In genomic region chr1:143098307-143098706, GRCm38 (mm10) we compare ENCODE assay signal across 22 mouse cellular contexts.
DNase-seq lines count a peak whose midpoint lies in the region; ATAC-seq and TF ChIP-seq lines count a peak whose summit lies in the region.
"Had no signal": no experiment of that assay in that cellular context is flagged by ENCODE, and none has a peak within 500 bp of the region (broad histone marks: within the 10 kb centered on the region; RNA-seq: fewer than 3 reads in every experiment).

No protein-coding gene starts in this region.

- H3K27ac ChIP-seq in forebrain, embryonic 15.5 days (replicated peaks), result no peak overlapping the region
- H3K27ac ChIP-seq in forebrain, embryonic 12.5 days, result no peak overlapping the region
- no peak overlapping the region for H3K27ac ChIP-seq in midbrain, embryonic 12.5 days (replicated peaks)
- H3K27ac ChIP-seq in midbrain, embryonic 14.5 days (replicated peaks; ENCODE audit: low read depth, low read length), result no peak overlapping the region
- H3K27ac ChIP-seq: heart, adult 2 months; heart, embryonic 10.5 days; heart, embryonic 13.5 days; hindbrain, embryonic 14.5 days; hindbrain, postnatal 0 days had no signal

- intact Hi-C loops in gastrocnemius, postnatal 36 days (cut with DNase I), result no loop called here

- H3K36me3 ChIP-seq in forebrain, embryonic 15.5 days, result no peaks in the 10 kb centered on the region
- no peaks in the 10 kb centered on the region for H3K36me3 ChIP-seq in forebrain, embryonic 12.5 days (replicated peaks)
- no peaks in the 10 kb centered on the region for H3K36me3 ChIP-seq in midbrain, embryonic 12.5 days
- H3K36me3 ChIP-seq in midbrain, embryonic 14.5 days (ENCODE audit: control insufficient read depth, insufficient read depth, low read length), result no peaks in the 10 kb centered on the region
- H3K36me3 ChIP-seq: heart, embryonic 10.5 days; heart, embryonic 13.5 days had no signal

- peaks cover 3% of the 10 kb centered on the region; the same call in 1 of the 2 replicates for H3K4me1 ChIP-seq in forebrain, embryonic 15.5 days
- H3K4me1 ChIP-seq in forebrain, embryonic 12.5 days, result no peaks in the 10 kb centered on the region
- H3K4me1 ChIP-seq in midbrain, embryonic 12.5 days, result no peaks in the 10 kb centered on the region
- H3K4me1 ChIP-seq in midbrain, embryonic 14.5 days (ENCODE audit: control insufficient read depth, insufficient read depth, low read length), result no peaks in the 10 kb centered on the region
- H3K4me1 ChIP-seq: heart, embryonic 10.5 days; heart, embryonic 13.5 days had no signal

- no peak for TF ChIP-seq POLR2A in brain, embryonic 14.5 days (IDR thresholded peaks at IDR 0.05; ENCODE audit: borderline replicate concordance, extremely low read depth, insufficient read depth, insufficient read length, poor library complexity, severe bottlenecking)

- no peaks in the 10 kb centered on the region for H3K27me3 ChIP-seq in forebrain, embryonic 15.5 days
- H3K27me3 ChIP-seq in forebrain, embryonic 12.5 days, result no peaks in the 10 kb centered on the region
- no peaks in the 10 kb centered on the region for H3K27me3 ChIP-seq in midbrain, embryonic 12.5 days
- H3K27me3 ChIP-seq in midbrain, embryonic 14.5 days (ENCODE audit: control insufficient read depth, insufficient read depth, low read length), result no peaks in the 10 kb centered on the region
- H3K27me3 ChIP-seq: heart, embryonic 13.5 days had no signal

- no peak overlapping the region for H3K9ac ChIP-seq in forebrain, embryonic 15.5 days (replicated peaks)
- no peak overlapping the region for H3K9ac ChIP-seq in forebrain, embryonic 12.5 days
- no peak overlapping the region for H3K9ac ChIP-seq in midbrain, embryonic 12.5 days (replicated peaks)
- H3K9ac ChIP-seq in midbrain, embryonic 14.5 days (replicated peaks; ENCODE audit: low read length), result no peak overlapping the region
- H3K9ac ChIP-seq: heart, embryonic 13.5 days; hindbrain, embryonic 14.5 days had no signal

- H3K4me3 ChIP-seq in forebrain, embryonic 15.5 days, result no peak overlapping the region
- no peak overlapping the region for H3K4me3 ChIP-seq in forebrain, embryonic 12.5 days (replicated peaks)
- H3K4me3 ChIP-seq in midbrain, embryonic 12.5 days, result no peak overlapping the region
- no peak overlapping the region for H3K4me3 ChIP-seq in midbrain, embryonic 14.5 days (replicated peaks; ENCODE audit: low read depth, low read length)
- H3K4me3 ChIP-seq: heart, adult 2 months; heart, embryonic 10.5 days; heart, embryonic 13.5 days had no signal

- no peak for TF ChIP-seq CTCF in brain, embryonic 14.5 days (IDR thresholded peaks at IDR 0.05; ENCODE audit: borderline replicate concordance, extremely low read depth, insufficient read depth, insufficient read length)

- no peak overlapping the region for H3K4me2 ChIP-seq in forebrain, embryonic 15.5 days (replicated peaks)
- no peak overlapping the region for H3K4me2 ChIP-seq in forebrain, embryonic 12.5 days
- H3K4me2 ChIP-seq in midbrain, embryonic 12.5 days (replicated peaks), result no peak overlapping the region
- no peak overlapping the region for H3K4me2 ChIP-seq in midbrain, embryonic 14.5 days (ENCODE audit: low read length)
- H3K4me2 ChIP-seq: heart, embryonic 13.5 days; hindbrain, embryonic 14.5 days had no signal

- no peaks in the 10 kb centered on the region for H3K9me3 ChIP-seq in forebrain, embryonic 15.5 days
- H3K9me3 ChIP-seq in forebrain, embryonic 12.5 days, result no peaks in the 10 kb centered on the region
- H3K9me3 ChIP-seq in midbrain, embryonic 12.5 days, result no peaks in the 10 kb centered on the region
- no peaks in the 10 kb centered on the region for H3K9me3 ChIP-seq in midbrain, embryonic 14.5 days (ENCODE audit: control insufficient read depth, low read length)
- H3K9me3 ChIP-seq: heart, embryonic 10.5 days; heart, embryonic 13.5 days had no signal

- no peak for DNase-seq in midbrain, embryonic 14.5 days
- peak; percentile 25 for DNase-seq in brain, embryonic 14.5 days (ENCODE audit: low read depth)
- DNase-seq in gastrocnemius, postnatal 36 days, result no peak
- DNase-seq: adrenal gland, adult 2 months; adrenal gland, postnatal 14 days; cerebellum, adult 18-20 months; cerebellum, adult 9-10 months; cerebellum, postnatal 14 days; gastrocnemius, postnatal 25 days; heart, adult 2 months; heart, postnatal 14 days; heart, postnatal 4 days had no signal

- peak; percentile 48; the same call in 1 of the 2 replicates for ATAC-seq in forebrain, embryonic 15.5 days (replicated peaks)
- ATAC-seq in forebrain, embryonic 12.5 days (ENCODE audit: low FRiP score), result no peak
- peak; percentile 56; the same call in 1 of the 2 replicates for ATAC-seq in midbrain, embryonic 12.5 days (ENCODE audit: low FRiP score, low read depth)
- no peak for ATAC-seq in midbrain, embryonic 14.5 days (ENCODE audit: low FRiP score, low TSS enrichment)
- ATAC-seq: CD4-positive, CD25-positive, alpha-beta regulatory T cell, adult 4 months; hindbrain, postnatal 0 days; inflammation-experienced regulatory T-cells, adult 6 months; intestine, embryonic 16.5 days had no signal

Comparison
In these comparisons a context has a peak if more than half of its experiments do, and no peak if none do; other contexts are left out.
1. ATAC-seq: peak in forebrain, embryonic 15.5 days (single experiment) and midbrain, embryonic 12.5 days (single experiment); none in forebrain, embryonic 12.5 days (single experiment) and midbrain, embryonic 14.5 days (single experiment).